Mouse (Mus musculus) heart, embryonic 10.5 days (tissue): ENCODE data around the gene Utp20. TPM values are rescaled to one million over a fixed set of nuclear protein-coding genes. Genes with fewer than 3 reads are reported as not detected.

ENCODE experiments used
- polyA plus RNA-seq: library from polyadenylated mRNA; unstranded; fragments of >200 nt; fragmentation: Nextera tagmentation; extraction: Ambion mirVana; gene quantifications from 2 replicates; pipeline ENCODE4 v1.2.1, GENCODE M21; 2016

The Utp20 gene
- polyA plus RNA-seq, 1 experiment from 2014 or later, result 16.9 TPM

Other genes starting within 250 kb of the Utp20 start
- 6.1 and 10.5 TPM in 2 replicates for gene Mybpc1, start 221.7 kb downstream of the Utp20 start, polyA plus RNA-seq
- gene Spic, start 141.8 kb downstream of the Utp20 start, polyA plus RNA-seq, result not detected in 2 replicates
- gene Arl1, start 95.9 kb downstream of the Utp20 start, polyA plus RNA-seq, result 149 and 156 TPM in 2 replicates
- gene Slc5a8, start 59.2 kb upstream of the Utp20 start, polyA plus RNA-seq, result 0.04 and 0.09 TPM in 2 replicates